Mouse (Mus musculus) kidney, embryonic 16.5 days (tissue): Measurements from ENCODE around the gene Gm14226. TPM values are rescaled to one million over a fixed set of nuclear protein-coding genes. Genes with fewer than 3 reads are reported as not detected.
"Not testable (repeated sequence)": the region's sequence is repeated elsewhere in the genome, so short reads cannot be mapped to it uniquely, and the experiment has no call there.

Experiments used
- ATAC-seq: fragments of 200-750 bp; cut with Nextera tagmentation; 2 replicates; pipeline ENCODE4 v1.8.0; 2017; ENCODE audit warnings: moderate TSS enrichment; ENCODE audit not compliant: low FRiP score, low TSS enrichment
- H3K27ac ChIP-seq: fragments of 300-500 bp; sonication (generic); 2 replicates; pipeline ENCODE4 v1.5.1; 2014; ENCODE audit warnings: low read length
- H3K27me3 ChIP-seq: fragments of 300-500 bp; sonication (generic); 2 replicates; pipeline ENCODE4 v1.6.1; 2014; ENCODE audit warnings: low read length, control low read depth, mixed read lengths; ENCODE audit not compliant: insufficient read depth
- H3K36me3 ChIP-seq: fragments of 300-500 bp; sonication (generic); 2 replicates; pipeline ENCODE4 v1.6.1; 2014; ENCODE audit warnings: low read length, control low read depth, mixed read lengths; ENCODE audit not compliant: insufficient read depth
- H3K4me1 ChIP-seq: fragments of 300-500 bp; sonication (generic); 2 replicates; pipeline ENCODE4 v1.6.1; 2014; ENCODE audit warnings: low read length, control low read depth, mixed read lengths; ENCODE audit not compliant: insufficient read depth
- H3K4me2 ChIP-seq: fragments of 300-500 bp; sonication (generic); replicated peaks from 2 replicates; pipeline ENCODE4 v1.6.1; 2014; ENCODE audit warnings: low read depth, low read length
- H3K4me3 ChIP-seq: fragments of 300-500 bp; sonication (generic); 2 replicates; pipeline ENCODE4 v1.5.1; 2014; ENCODE audit warnings: mild to moderate bottlenecking, low read length
- H3K9ac ChIP-seq: fragments of 300-500 bp; sonication (generic); replicated peaks from 2 replicates; pipeline ENCODE4 v1.6.1; 2014; ENCODE audit warnings: low read length
- H3K9me3 ChIP-seq: fragments of 300-500 bp; sonication (generic); 2 replicates; pipeline ENCODE4 v1.6.1; 2016; ENCODE audit warnings: low read length, control low read depth
- WGBS: fragments of 180-500 bp; shearing (Covaris S2); extraction: QIAGEN DNeasy Blood & Tissue Kit; methylation state at CpG from one replicate; pipeline ENCODE4 v1.1.7; 2014; 5-methylcytosine and 5-hydroxymethylcytosine counted together
- polyA plus RNA-seq: library from polyadenylated mRNA; unstranded; fragments of >200 nt; fragmentation: Nextera tagmentation; extraction: Ambion mirVana; gene quantifications from 2 replicates; pipeline ENCODE4 v1.2.1, GENCODE M21; 2015

Gene Gm14226
- polyA plus RNA-seq, 1 experiment from 2014 or later: 1.9 TPM

DNA sequence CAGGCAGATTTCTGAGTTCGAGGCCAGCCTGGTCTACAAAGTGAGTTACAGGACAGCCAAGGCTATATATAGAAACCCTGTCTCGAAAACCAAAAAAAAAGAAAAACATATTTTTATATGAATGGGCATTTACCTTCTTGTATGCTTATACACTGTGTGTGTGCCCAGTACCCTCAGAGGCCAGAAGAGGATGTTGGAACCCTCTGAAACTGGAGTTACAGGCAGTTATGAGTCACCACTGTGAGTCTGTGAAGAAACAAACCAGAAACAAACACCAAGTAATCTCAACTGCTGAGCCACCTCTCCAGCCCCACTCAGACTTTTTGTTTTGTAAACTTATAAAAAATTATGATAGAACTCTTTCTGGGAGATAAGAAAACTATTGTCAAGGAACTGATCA, 28.7 kb downstream of the Gm14226 start:
- H3K4me2 ChIP-seq: no peak overlapping the region
- H3K27ac ChIP-seq: no peak overlapping the region
- H3K4me3 ChIP-seq: no peak overlapping the region
- 86% methylated on average over 2 of the region's 2 CpGs for WGBS
- H3K4me1 ChIP-seq: peaks cover 11% of the 10 kb centered on the region
- no peaks in the 10 kb centered on the region for H3K9me3 ChIP-seq
- H3K9ac ChIP-seq: no peak overlapping the region
- no peaks in the 10 kb centered on the region for H3K36me3 ChIP-seq
- no peak for ATAC-seq
- no peaks in the 10 kb centered on the region for H3K27me3 ChIP-seq

DNA sequence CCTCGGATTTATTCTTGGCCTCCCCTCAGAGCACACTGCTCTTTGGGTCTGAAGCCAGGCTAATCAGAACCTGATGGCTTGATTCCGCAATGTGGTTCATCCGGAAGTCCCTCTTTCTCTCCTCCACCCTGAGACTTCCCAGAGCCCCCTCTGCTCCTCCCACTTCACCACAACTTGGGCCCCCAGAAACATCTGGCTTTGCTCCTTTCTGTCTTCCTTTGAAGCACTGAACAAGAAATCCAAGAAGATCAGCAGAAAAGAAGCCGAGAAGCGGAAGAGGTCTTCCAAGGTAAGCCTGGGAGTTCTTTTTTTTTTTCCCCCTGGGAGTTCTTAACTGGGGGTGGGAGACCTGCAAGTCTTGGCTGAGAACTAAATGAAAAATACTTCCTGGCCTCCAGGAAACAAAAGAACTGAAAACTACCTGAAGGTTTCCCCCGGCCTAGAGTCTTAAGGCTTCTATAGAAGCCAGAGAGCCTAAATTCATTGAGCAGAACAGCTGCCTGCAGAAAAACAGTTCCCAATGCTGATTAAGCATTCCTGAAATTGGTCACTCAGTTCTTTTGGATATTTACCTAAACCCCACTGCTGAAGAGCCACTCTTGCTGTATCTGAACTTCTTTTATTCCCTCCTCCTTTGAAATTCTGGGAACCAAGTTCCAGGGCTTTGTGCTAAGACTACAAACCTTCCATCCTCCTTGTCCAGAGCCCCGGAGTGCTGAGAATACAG, 29.5 kb downstream of the Gm14226 start:
- WGBS: 64% methylated on average over 7 of the region's 7 CpGs
- Histone ChIP-seq H3K9ac (0 out of 2 replicates have a peak overlapping the region, but pooled peaks have one; percentile 8), H3K4me3 (no peak overlapping the region), H3K9me3 (no peaks in the 10 kb centered on the region), H3K4me1 (peaks cover 13% of the 10 kb centered on the region), H3K27ac (no peak overlapping the region), H3K4me2 (no peak overlapping the region), H3K36me3 (no peaks in the 10 kb centered on the region), H3K27me3 (no peaks in the 10 kb centered on the region)
- ATAC-seq: no peak

DNA sequence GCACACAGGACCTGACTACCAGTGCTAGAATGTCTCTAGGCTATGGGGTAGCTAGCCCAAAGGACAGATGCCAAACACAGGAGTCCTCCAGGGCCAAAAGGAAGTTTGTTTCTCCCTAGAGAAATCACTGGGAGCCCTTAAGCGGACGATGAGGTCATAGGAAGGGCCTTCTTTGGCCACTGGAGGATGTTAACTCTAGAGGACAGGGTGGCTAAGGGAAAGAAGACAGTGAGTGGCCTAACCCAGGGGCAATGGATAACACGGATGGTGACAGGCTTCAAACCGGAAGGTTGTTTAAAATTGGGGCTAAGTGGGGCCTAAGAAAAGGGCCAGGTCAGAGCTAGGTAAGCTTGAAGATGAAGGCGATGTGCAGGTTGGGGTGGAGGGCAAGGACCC, 32.0 kb downstream of the Gm14226 start:
- WGBS: 21% methylated on average over 5 of the region's 5 CpGs
- no peaks in the 10 kb centered on the region for H3K9me3 ChIP-seq
- ATAC-seq: peak; percentile 24; the same call in 1 of the 2 replicates
- H3K4me3 ChIP-seq: peak overlapping the region; percentile 67
- H3K36me3 ChIP-seq: no peaks in the 10 kb centered on the region
- peak overlapping the region; percentile 75 for H3K9ac ChIP-seq
- H3K27me3 ChIP-seq: no peaks in the 10 kb centered on the region
- peak overlapping the region; percentile 66 for H3K4me2 ChIP-seq
- H3K27ac ChIP-seq: peak overlapping the region; percentile 71
- peaks cover 13% of the 10 kb centered on the region for H3K4me1 ChIP-seq

DNA sequence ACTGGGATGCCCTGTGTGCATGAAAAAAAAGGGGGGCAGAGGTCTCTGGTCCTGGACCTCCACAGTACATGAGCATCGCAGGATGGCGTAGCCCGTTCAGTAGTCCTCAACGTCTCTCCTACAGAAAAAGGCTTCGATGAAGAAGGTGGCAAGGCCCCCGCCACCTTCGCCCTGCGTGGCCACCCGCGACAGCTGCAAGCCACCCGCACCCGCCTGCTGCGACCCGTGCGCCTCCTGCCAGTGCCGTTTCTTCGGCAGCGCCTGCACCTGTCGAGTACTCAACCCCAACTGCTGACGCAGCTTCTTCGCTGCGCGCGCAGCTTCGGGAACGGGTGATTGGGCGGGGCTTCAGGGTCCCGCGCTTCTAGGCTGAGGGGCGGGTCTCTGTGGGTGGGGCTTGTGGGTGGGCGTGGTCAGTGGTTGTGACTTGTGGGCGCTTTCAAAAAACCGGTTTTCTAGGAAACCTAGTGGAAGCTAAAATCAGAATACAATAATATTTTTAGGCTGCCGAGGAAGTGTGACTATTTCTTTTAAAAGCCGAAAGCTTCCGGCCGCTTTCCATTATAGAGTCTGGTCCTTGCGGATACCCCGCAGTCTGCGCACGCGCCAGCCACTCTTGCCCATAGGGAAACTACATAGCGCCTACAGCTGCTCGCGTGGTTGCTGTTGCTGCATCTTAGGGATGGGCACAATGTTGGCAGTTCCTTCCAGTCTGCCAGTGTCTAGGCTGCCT, 32.6 kb downstream of the Gm14226 start:
- Histone ChIP-seq H3K9me3 (no peaks in the 10 kb centered on the region), H3K36me3 (no peaks in the 10 kb centered on the region), H3K27ac (peak overlapping the region; percentile 71), H3K4me3 (peak overlapping the region; percentile 67), H3K4me2 (peak overlapping the region; percentile 66), H3K27me3 (no peaks in the 10 kb centered on the region), H3K9ac (peak overlapping the region; percentile 75), H3K4me1 (peaks cover 13% of the 10 kb centered on the region)
- peak; percentile 96 for ATAC-seq
- WGBS: under 1% methylated on average over 45 of the region's 45 CpGs

DNA sequence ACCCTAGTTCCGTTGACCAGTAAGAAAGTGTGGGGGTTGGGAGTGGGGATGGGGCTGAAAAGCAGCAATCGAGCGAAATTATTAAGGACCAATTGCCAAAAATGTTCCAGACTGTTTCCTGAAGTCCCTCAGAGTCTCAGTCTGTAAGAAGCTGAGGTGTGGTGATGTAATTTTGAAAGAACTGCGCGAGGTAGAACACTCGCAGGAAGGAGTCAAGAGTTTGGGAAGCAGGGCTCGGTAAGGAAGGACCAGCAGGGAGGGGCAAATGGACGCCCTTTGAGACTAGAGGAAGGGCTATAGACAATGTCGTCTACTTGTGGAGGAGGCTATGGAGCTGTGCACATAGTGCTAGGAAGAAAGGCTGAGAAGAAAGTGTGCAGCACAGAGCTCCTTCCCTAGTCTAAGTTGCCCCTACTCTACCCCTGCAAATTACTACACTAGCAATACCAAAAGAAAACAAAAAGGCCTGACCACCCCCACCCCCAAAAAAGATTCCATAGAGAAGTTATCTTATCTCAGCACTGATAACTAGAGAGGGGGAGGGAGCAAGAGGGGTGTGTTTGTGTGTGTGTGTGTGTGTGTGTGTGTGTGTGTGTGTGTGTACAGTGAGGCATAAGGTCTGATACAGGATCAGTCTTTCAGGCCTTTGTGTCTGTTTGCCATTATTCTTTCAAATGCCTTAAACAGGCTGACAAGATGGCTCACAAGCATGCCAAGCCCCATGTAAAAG, 33.7 kb downstream of the Gm14226 start:
- no peaks in the 10 kb centered on the region for H3K27me3 ChIP-seq
- 22% methylated on average over 9 of the region's 9 CpGs for WGBS
- peak overlapping the region; percentile 67 for H3K4me3 ChIP-seq
- ATAC-seq: no peak
- peaks cover 13% of the 10 kb centered on the region for H3K4me1 ChIP-seq
- H3K27ac ChIP-seq: peak overlapping the region; percentile 71
- no peaks in the 10 kb centered on the region for H3K36me3 ChIP-seq
- H3K9ac ChIP-seq: peak overlapping the region; percentile 55
- H3K4me2 ChIP-seq: peak overlapping the region; percentile 66
- no peaks in the 10 kb centered on the region for H3K9me3 ChIP-seq

DNA sequence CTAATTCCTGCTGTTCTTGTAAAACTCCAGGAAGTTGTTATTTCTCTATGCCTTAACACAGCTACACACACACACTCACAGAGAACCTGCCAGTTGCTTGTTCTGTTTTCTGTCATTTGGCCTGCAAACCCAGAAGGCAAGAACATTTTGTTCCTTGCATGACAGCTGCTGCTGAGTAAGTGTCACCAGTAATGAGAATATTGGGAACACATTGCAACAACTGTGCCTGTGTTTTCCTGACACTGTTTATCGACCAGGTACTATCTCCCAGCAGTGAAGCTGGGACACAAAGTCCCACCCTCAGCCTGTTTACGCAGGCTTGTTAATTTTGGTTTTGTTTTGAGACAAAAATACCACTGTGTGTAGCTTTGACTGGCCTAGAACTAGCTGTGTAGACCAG, 34.6 kb downstream of the Gm14226 start:
- WGBS: 89% methylated on average over 2 of the region's 2 CpGs
- no peak overlapping the region for H3K4me2 ChIP-seq
- peaks cover 13% of the 10 kb centered on the region for H3K4me1 ChIP-seq
- no peaks in the 10 kb centered on the region for H3K27me3 ChIP-seq
- no peak overlapping the region for H3K9ac ChIP-seq
- H3K4me3 ChIP-seq: no peak overlapping the region
- no peak for ATAC-seq
- no peak overlapping the region for H3K27ac ChIP-seq
- no peaks in the 10 kb centered on the region for H3K36me3 ChIP-seq
- H3K9me3 ChIP-seq: no peaks in the 10 kb centered on the region

DNA sequence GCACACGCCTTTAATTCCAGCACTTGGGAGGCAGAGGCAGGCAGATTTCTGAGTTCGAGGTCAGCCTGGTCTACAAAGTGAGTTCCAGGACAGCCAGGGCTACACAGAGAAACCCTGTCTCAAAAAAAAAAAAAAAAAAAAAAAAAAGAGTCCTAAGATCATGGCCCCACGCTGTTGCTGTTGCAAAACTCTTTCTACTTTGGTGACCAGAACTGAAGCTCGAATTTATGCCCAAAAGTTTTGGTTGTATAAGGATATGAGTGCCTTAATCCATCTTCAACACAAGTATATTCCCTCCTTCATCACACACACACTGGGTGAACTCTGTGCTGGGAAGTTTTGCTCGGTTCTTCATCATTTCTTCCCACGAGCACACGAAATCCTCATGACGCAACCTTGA, 35.4 kb downstream of the Gm14226 start:
- not testable (repeated sequence) for H3K4me3 ChIP-seq, H3K9ac ChIP-seq, H3K27me3 ChIP-seq, H3K27ac ChIP-seq, H3K4me2 ChIP-seq, ATAC-seq, H3K36me3 ChIP-seq, H3K9me3 ChIP-seq
- 92% methylated on average over 8 of the region's 8 CpGs for WGBS
- peaks cover 13% of the 10 kb centered on the region for H3K4me1 ChIP-seq

DNA sequence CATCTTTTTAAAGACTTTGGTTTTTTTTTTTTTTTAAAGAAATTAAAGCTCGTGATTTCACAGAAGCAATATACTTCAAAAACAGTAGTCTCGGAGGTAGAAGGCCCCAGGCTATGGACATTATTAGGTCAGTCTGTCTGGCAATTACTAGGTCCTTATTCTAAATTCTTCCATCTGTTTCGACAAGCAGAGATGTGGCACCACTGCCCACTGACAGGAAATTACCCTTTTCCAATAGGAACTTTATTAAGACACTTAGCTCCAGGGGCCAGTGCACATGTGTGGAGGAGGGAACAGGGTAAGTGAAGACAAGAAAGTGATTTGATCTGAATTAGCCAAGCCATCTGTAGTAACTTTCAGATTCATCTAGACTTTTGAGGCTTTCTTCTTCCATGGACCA, 36.6 kb downstream of the Gm14226 start:
- ATAC-seq: no peak
- H3K9ac ChIP-seq: no peak overlapping the region
- no peaks in the 10 kb centered on the region for H3K9me3 ChIP-seq
- peaks cover 3% of the 10 kb centered on the region; the same call in 1 of the 2 replicates for H3K36me3 ChIP-seq
- 72% methylated on average over 3 of the region's 3 CpGs for WGBS
- peaks cover 13% of the 10 kb centered on the region for H3K4me1 ChIP-seq
- no peaks in the 10 kb centered on the region for H3K27me3 ChIP-seq
- no peak overlapping the region for H3K4me2 ChIP-seq
- H3K4me3 ChIP-seq: no peak overlapping the region
- H3K27ac ChIP-seq: no peak overlapping the region

DNA sequence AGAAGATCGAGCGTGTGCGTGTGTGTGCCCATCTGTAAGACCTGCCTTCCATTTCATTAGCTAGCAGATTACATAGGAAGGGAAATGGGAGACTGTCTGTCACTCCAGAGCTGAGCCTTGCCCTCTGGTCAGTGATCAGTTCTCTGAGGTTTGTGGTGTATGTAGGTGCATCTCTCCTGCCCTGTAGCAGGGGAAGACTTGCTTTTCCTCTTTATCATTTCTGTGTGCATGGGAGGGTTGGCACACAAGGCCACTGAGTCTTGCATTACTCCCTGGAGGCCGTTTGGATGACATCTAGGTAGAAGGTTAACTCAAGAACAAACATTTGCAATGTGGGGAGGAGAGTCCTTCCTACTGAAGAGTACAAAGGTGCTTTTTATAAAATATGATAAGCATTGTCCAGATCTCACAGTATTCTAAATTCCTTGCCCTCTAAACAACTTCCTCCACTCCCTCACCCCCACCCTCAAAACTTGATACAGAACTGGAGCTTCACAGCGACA, 38.1 kb downstream of the Gm14226 start:
- ATAC-seq: no peak
- 68% methylated on average over 5 of the region's 5 CpGs for WGBS
- H3K9ac ChIP-seq: no peak overlapping the region
- no peak overlapping the region for H3K4me2 ChIP-seq
- no peak overlapping the region for H3K4me3 ChIP-seq
- H3K27ac ChIP-seq: no peak overlapping the region
- no peaks in the 10 kb centered on the region for H3K27me3 ChIP-seq
- peaks cover 11% of the 10 kb centered on the region for H3K36me3 ChIP-seq
- peaks cover 7% of the 10 kb centered on the region for H3K4me1 ChIP-seq
- no peaks in the 10 kb centered on the region for H3K9me3 ChIP-seq
